Mouse (Mus musculus) ovary, adult 10 weeks (tissue): Measurements from ENCODE around the gene S1pr4. TPM values are rescaled to one million over a fixed set of nuclear protein-coding genes. Genes with fewer than 3 reads are reported as not detected.

Source experiments
- polyA plus RNA-seq: library from polyadenylated mRNA; stranded (reverse); fragments of 350-450 nt; fragmentation: Illumina TruSeq; extraction: RNeasy Lipid Tissue Mini Kit (QIAGEN cat#74804); gene quantifications from one replicate; pipeline ENCODE4 v1.2.3, GENCODE M21; 2014

S1pr4 gene
- not detected for polyA plus RNA-seq

DNA sequence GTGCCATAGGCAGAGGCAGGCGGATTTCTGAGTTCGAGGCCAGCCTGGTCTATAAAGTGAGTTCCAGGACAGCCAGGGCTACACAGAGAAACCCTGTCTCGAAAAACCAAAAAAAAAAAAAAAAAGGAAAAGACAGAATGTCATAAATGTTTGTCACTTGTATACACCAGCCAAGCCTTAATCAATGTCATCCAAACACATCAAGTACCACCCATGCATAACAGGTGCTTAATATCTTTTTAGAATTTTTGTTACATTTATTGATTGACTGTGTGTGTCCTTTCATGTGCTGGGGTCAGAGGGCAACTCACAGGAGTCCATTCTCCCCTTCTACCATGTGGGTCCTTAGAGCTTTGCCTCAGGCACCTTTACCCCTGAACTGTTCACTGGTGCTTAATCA, at the start of gene S1pr4:
S1pr4 (minus strand) TSS at position 101 of the 400 bp plus-strand sequence.

DNA sequence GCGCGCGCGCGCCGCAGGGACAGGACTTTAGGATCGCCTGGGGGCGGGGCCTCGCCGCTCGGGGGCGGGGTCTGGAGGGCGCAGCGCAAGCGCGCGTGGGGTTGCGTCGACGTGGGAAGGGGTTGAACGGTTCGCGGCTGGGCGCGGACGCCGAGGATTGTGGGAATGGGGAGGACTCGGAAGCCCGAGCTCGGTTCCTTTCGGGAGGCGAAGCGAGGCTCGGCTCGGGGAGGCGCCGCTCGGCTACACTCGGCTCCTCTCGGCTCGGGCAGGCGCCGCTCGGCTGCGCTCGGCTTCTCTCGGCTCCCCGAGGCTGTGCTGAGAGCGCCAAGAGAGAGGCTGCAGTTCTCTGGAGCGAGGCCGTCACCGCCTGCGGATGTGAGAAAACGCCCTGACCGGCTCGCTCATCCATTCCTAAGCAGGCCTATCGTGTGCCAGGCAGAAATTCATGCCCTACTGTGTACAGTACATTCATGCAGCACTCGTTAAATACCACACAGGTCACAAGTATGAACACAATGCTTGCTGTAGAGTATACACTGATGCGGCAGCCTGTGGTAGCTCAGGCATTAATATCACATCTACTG, 45.3 kb upstream of the S1pr4 start, which contains the start of gene Gna11:
Gna11 (minus strand) TSS at position 30 of the 587 bp plus-strand sequence.

DNA sequence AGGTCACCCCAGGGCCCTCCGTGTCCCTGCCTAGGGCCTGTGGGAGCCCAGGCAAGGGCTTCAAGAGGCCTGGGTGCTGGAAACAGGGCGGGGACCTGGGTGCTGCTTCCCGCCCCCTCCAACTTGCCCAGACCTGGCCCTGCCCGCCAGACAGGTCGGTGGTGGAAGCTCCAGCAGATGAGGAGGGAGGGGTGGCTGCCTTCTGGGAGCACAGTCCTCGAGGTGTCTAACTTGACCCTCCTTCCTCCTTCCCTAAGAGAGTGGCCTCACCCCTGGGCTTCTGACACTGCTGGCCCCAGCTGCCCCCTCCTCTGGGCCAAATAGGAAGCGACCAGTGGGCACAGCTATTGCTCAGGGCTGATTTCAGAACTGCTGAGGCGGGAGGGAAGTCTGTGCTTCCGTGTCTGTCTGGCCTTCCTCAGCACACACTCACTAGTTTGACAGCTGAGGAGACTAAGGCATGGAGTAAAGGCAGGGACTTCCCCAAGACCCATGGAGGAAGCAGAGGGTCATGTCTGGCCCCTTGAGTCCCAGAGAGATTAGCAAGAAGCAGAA, 24.2 kb upstream of the S1pr4 start, which contains the start of gene Gna15:
Gna15 (minus strand) TSS at position 175 of the 555 bp plus-strand sequence.

DNA sequence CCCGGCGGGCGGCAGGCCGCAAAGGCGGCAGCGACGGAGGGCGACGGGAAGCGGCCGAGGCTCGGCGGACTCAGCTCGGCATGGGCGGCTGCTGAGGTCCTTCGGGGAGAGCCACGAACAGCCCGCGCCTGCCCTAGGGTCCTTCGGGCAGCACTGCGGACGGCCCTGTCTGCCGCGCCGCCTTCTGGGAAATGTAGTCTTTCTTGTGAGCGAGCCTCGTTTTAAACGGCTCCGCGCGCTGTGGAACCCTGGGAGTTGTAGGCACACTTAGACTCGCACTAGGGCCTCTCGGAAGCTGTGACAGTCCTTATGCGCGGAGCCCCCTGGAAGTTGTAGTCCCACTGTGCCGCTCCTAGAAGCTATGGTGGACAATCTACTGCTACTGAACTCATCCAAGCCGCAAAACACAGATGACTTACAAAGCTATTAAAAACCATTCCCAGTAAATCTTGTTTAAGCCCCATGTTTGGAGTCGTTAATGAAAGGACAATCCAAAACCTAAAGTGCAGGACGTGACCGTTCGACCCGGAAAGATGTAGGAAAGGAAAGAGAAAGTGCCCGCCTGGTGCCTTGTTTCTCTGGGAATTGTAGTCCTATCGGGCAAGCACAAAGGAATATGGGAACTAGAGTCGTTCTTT, 3.5 kb downstream of the S1pr4 start, which contains the start of gene Ncln:
Ncln (minus strand) TSS at position 129 of the 638 bp plus-strand sequence.

DNA sequence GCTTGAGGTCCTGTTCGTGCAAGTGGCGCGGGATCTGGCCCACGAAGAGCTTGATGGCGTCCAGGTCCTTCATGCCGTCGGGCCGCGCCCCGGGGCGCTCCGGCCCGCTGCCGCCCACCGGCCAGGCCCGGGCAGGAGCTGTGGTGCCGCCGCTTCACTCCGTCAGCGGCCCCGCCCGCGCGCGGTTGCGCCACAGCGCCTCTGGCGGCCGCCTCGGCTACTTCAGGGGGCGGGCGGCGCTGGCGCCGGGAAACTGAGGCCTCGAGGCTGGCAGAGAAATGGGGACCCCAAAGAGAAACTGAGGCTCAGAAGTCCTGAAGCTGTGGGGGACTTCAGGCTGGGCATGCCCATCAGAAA, 17.4 kb downstream of the S1pr4 start, which contains the start of gene Celf5:
Celf5 (minus strand) TSS at position 177 of the 357 bp plus-strand sequence.

DNA sequence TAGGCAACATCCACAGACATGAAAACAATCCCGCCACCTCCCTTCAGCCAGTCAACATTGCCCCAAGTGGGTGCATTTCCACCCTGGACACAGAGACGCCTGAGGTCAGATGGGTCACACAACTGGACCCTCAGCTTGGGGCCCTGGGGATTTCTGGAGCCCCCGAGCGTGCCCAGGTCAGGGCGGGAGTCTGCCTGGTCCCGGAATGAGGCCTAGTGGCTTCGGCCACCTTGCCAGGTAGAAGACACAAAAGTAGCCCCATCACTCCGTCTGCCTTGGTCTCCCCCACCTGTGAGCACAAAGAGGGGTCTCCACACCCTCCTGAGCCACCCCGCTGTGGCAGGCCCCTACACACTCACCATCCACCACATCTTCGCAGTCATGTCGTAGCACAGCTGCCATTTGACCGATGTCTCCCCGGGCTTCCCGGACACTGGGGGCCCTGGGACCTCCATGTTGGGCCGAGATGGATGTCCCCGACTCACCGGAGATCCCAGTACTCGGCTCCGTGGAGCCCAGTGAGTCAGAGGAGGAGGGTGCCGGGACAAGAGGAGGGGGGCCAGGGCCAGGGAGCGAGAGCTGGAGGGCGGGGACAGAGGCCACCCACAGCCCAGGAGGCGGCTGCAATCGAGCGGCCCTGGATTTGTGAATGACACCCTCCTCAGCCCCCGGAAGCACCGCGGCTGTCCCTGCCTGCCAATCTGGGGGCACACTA, 44.6 kb downstream of the S1pr4 start, which contains the start of gene Nfic:
Nfic (minus strand) TSS at position 455 of the 715 bp plus-strand sequence.

Other genes starting within 250 kb of the S1pr4 start
- gene Matk, start 247.2 kb downstream of the S1pr4 start, polyA plus RNA-seq = not detected
- not detected for gene Mrpl54, start 233.2 kb downstream of the S1pr4 start, polyA plus RNA-seq
- not detected for gene Apba3, start 233.2 kb downstream of the S1pr4 start, polyA plus RNA-seq
- gene Tjp3, start 208.6 kb downstream of the S1pr4 start, polyA plus RNA-seq = not detected
- 2.6 TPM for gene Pip5k1c, start 207.2 kb downstream of the S1pr4 start, polyA plus RNA-seq
- 0.17 TPM for gene Cactin, start 179.0 kb downstream of the S1pr4 start, polyA plus RNA-seq
- gene Tbxa2r, start 171.4 kb downstream of the S1pr4 start, polyA plus RNA-seq = not detected
- gene Gipc3, start 156.9 kb downstream of the S1pr4 start, polyA plus RNA-seq = not detected
- 4.2 TPM for gene Hmg20b, start 149.7 kb downstream of the S1pr4 start, polyA plus RNA-seq
- not detected for gene Mfsd12, start 142.6 kb downstream of the S1pr4 start, polyA plus RNA-seq
- not detected for gene 4930404N11Rik, start 134.3 kb downstream of the S1pr4 start, polyA plus RNA-seq
- 0.26 TPM for gene Fzr1, start 121.6 kb downstream of the S1pr4 start, polyA plus RNA-seq
- gene Dohh, start 115.7 kb downstream of the S1pr4 start, polyA plus RNA-seq = not detected
- not detected for gene Gm48551, start 115.7 kb downstream of the S1pr4 start, polyA plus RNA-seq
- 0.88 TPM for gene Gm48552, start 111.1 kb downstream of the S1pr4 start, polyA plus RNA-seq
- not detected for gene Smim24, start 107.1 kb downstream of the S1pr4 start, polyA plus RNA-seq
- 14.2 TPM for gene Nfic, start 44.5 kb downstream of the S1pr4 start, polyA plus RNA-seq
- not detected for gene Celf5, start 17.4 kb downstream of the S1pr4 start, polyA plus RNA-seq
- gene Ncln, start 3.7 kb downstream of the S1pr4 start, polyA plus RNA-seq = not detected
- gene Gna15, start 24.1 kb upstream of the S1pr4 start, polyA plus RNA-seq = not detected
- gene Gna11, start 45.1 kb upstream of the S1pr4 start, polyA plus RNA-seq = 1.7 TPM
- 10.1 TPM for gene Aes, start 59.4 kb upstream of the S1pr4 start, polyA plus RNA-seq
- gene Tle2, start 74.4 kb upstream of the S1pr4 start, polyA plus RNA-seq = 3.3 TPM
- gene Tle6, start 100.9 kb upstream of the S1pr4 start, polyA plus RNA-seq = 9.7 TPM
- gene BC025920, start 106.1 kb upstream of the S1pr4 start, polyA plus RNA-seq = 0.77 TPM
- gene Sirt6, start 127.7 kb upstream of the S1pr4 start, polyA plus RNA-seq = not detected
- 2.0 TPM for gene Ankrd24, start 128.4 kb upstream of the S1pr4 start, polyA plus RNA-seq
- 24.8 TPM for gene Gm10778, start 148.9 kb upstream of the S1pr4 start, polyA plus RNA-seq
- gene Zfp433, start 204.7 kb upstream of the S1pr4 start, polyA plus RNA-seq = 52.7 TPM